Mouse (Mus musculus) heart, adult 2 months (tissue): ENCODE results near the gene Zfp617. TPM values are rescaled to one million over a fixed set of nuclear protein-coding genes. Genes with fewer than 3 reads are reported as not detected.
"Not testable (repeated sequence)": the region's sequence is repeated elsewhere in the genome, so short reads cannot be mapped to it uniquely, and the experiment has no call there.

ENCODE experiments used
- DNase-seq, 2 experiments: peaks; one replicate each; pipeline ENCODE4 v3.0.0; 2021
- H3K27ac ChIP-seq: fragments of 200-600 bp; 2 replicates; pipeline ENCODE4 v1.8.1; 2022
- H3K27me3 ChIP-seq: fragments of 200-500 bp; 2 replicates; pipeline ENCODE4 v1.6.1; 2012; ENCODE audit warnings: mild to moderate bottlenecking, low read length, inconsistent platforms, mixed read lengths; ENCODE audit not compliant: control insufficient read depth, insufficient read depth
- H3K36me3 ChIP-seq: fragments of 200-500 bp; 2 replicates; pipeline ENCODE4 v1.6.1; 2012; ENCODE audit warnings: low read length, inconsistent platforms; ENCODE audit not compliant: control insufficient read depth, insufficient read depth
- H3K4me1 ChIP-seq: fragments of 200-500 bp; 2 replicates; pipeline ENCODE4 v1.6.1; 2011; ENCODE audit warnings: low read length; ENCODE audit not compliant: control insufficient read depth, insufficient read depth
- H3K4me3 ChIP-seq: fragments of 200-600 bp; 2 replicates; pipeline ENCODE4 v1.8.1; 2022
- H3K79me2 ChIP-seq: fragments of 200-500 bp; replicated peaks from 2 replicates; pipeline ENCODE4 v1.6.1; 2012; ENCODE audit warnings: mild to moderate bottlenecking, inconsistent platforms, low read length, moderate library complexity, mixed read lengths; ENCODE audit not compliant: control insufficient read depth, insufficient read depth
- H3K9ac ChIP-seq: fragments of 200-500 bp; 2 replicates; pipeline ENCODE4 v1.6.1; 2012; ENCODE audit warnings: low read depth, mild to moderate bottlenecking, control low read depth, inconsistent platforms, low read length, mixed read lengths
- CTCF ChIP-seq: fragments of 200-600 bp; IDR thresholded peaks from 2 replicates; pipeline ENCODE4 v1.8.1; 2022; ENCODE audit warnings: antibody characterized with exemption, mild to moderate bottlenecking, moderate library complexity
- EP300 ChIP-seq: fragments of 200-500 bp; IDR thresholded peaks from 2 replicates; pipeline ENCODE4 v1.6.1; 2011; ENCODE audit warnings: low read depth, low read length, control low read depth; ENCODE audit not compliant: insufficient read depth
- POLR2A ChIP-seq: fragments of 200-500 bp; IDR thresholded peaks from 2 replicates; pipeline ENCODE4 v1.6.1; 2011; ENCODE audit warnings: mild to moderate bottlenecking, low read depth, low read length, control low read depth; ENCODE audit not compliant: insufficient read depth
- WGBS: fragments of 180-500 bp; shearing (Covaris S2); methylation state at CpG from one replicate; pipeline ENCODE4 v1.1.7; 2018; 5-methylcytosine and 5-hydroxymethylcytosine counted together
- intact Hi-C: fragments of 180-260 bp; cut with DNase I; formaldehyde crosslinking; loops from one replicate; pipeline ENCODE4 v1.15.1; 2025
- polyA plus RNA-seq: library from polyadenylated mRNA; depleted of rRNA; stranded (reverse); fragments of >200 nt; gene quantifications from 2 replicates; pipeline ENCODE4 v1.2.3, GENCODE M21; 2012
- total RNA-seq, 2 experiments: library from RNA; stranded (reverse); gene quantifications; 2 replicates each; pipeline ENCODE4 v1.2.3; 2021

Gene Zfp617
- total and polyA plus RNA-seq, 3 experiments: 4.7 to 24.4 (median 19.8) TPM

DNA sequence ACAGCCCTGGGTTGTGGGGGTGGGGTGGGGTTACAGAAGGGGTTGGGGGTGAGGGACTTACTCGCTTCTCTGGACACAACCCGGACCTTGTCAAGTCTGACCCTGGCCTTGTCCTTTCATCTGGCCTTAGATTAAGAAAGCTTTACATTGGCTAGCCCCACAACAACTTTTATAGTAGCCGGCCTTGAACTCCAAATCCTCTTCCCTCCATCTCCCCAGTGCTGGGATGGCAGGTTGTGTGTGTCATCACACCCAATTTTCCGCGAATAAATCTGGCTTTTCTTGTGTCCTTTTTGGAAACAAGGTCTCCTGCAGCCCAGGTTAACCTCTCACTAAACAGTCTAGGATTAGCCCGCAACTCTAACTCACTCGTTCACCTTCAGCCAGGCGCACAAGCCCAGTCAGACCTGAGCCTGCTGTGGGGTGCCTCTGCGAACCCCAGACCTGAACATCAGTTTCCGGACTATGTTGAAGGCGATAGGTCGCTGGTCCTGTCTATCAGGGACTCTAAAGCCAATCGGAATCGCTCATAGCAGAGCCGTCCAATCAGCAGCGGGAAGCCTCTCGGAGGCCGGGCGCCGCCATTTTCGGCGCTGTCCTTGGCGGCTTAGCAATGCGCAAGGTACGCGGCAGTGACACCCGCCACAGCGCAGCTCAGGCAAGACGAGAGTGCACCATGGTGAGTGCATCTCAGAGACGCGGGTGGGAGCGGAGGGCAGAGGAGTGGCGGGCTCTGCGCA is 42.2 kb downstream of the Zfp617 start, which contains the start of gene Zfp961:
Gene Zfp961 (plus strand): TSS at position 557 of the 740 bp plus-strand sequence.
- intact Hi-C loops: loop anchor here (1.0 to 5.0 kb wide), 3 partner anchors 28 to 63 kb away; partner anchors contain the start of genes Zfp617 and Zfp882
- 0 out of 2 replicates have a peak, but pooled peaks cover 1% of the 10 kb centered on the region for H3K4me1 ChIP-seq
- H3K9ac ChIP-seq: peak within 1 kb of the TSS; percentile 95
- peak within 1 kb of the TSS; percentile 84 for H3K27ac ChIP-seq
- TF ChIP-seq POLR2A (peak; percentile 87), CTCF (no peak), EP300 (0 out of 2 replicates have a peak, but pooled peaks have one; percentile 61)
- WGBS: 4% methylated on average over 34 of the region's 34 CpGs
- peak; percentile 98 for DNase-seq
- H3K36me3 ChIP-seq: peaks cover 2% of the 10 kb centered on the region; the same call in 1 of the 2 replicates
- H3K79me2 ChIP-seq: no peaks in the 10 kb centered on the region
- H3K4me3 ChIP-seq: peak within 1 kb of the TSS; percentile 91
- H3K27me3 ChIP-seq: no peaks in the 10 kb centered on the region

DNA sequence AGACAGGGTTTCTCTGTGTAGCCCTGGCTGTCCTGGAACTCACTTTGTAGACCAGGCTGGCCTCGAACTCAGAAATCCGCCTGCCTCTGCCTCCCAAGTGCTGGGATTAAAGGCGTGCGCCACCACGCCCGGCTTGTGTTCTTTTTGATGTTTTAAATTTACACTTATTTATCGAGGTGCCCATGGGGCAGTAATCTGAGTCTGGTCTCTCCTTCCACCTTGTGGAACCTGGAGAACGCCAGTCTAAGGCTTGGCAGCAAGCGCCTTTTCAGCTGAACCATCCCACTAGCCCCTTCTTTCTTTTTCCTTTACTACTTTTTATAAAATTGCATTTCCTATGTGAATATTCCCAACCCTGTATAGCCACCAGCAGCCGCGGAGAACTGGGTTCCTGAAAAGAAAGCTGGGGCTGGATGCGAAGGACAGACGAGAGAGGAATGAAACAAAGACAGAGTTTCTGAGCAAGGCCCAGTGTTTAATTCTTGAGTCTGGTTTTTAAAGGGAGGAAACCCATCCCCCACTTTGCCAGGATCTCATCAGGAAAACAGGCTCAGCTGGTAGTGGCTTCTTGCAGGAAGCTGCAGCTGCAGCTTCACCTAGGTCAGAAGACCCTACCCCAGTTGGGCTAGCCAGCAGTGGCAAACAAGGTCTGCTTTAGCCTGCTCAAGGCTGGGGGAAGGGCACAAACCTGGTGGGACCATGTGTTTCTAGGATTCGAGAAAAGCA is 43.2 kb downstream of the Zfp617 start:
- intact Hi-C loops: loop anchor here (1.0 to 5.0 kb wide), 3 partner anchors 29 to 64 kb away; partner anchors contain the start of genes Zfp617 and Zfp882
- H3K27me3 ChIP-seq: no peaks in the 10 kb centered on the region
- H3K4me1 ChIP-seq: 0 out of 2 replicates have a peak, but pooled peaks cover 1% of the 10 kb centered on the region
- peak; percentile 9 to 28 for DNase-seq
- H3K9ac ChIP-seq: no peak overlapping the region
- TF ChIP-seq EP300 (no peak), CTCF (no peak), POLR2A (no peak)
- peak overlapping the region; percentile 91 for H3K4me3 ChIP-seq
- H3K36me3 ChIP-seq: peaks cover 2% of the 10 kb centered on the region; the same call in 1 of the 2 replicates
- 20% methylated on average over 14 of the region's 14 CpGs for WGBS
- H3K79me2 ChIP-seq: no peaks in the 10 kb centered on the region
- H3K27ac ChIP-seq: no peak overlapping the region; the same call in 1 of the 2 replicates

DNA sequence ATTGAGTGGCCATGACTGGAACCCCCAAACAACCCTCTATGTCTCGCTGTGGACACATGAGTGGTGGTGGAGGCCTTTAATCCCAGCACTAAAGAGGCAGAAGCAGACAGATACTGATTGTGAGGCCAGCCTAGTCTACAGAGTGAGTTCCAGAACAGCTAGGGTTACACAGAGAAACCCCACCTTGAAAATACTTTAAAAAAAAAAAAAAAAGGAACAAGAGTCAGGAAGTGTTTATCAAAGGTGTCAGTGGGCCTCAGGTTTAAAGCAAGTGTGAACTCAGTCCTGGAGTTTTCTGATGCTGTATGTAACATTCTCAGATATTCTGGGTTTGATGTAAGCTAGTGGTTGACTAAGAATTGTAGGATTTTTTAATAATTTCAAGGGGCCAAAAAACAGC is 44.1 kb downstream of the Zfp617 start:
- no peak for TF ChIP-seq POLR2A
- no peak for TF ChIP-seq CTCF
- no peak for TF ChIP-seq EP300
- H3K27me3 ChIP-seq: no peaks in the 10 kb centered on the region
- no peaks in the 10 kb centered on the region for H3K79me2 ChIP-seq
- WGBS: 97% methylated on average over 1 of the region's 1 CpGs
- no peak overlapping the region for H3K27ac ChIP-seq
- H3K4me1 ChIP-seq: 0 out of 2 replicates have a peak, but pooled peaks cover 1% of the 10 kb centered on the region
- no peak for DNase-seq
- H3K9ac ChIP-seq: no peak overlapping the region
- intact Hi-C loops: loop anchor here (5.0 kb wide), 2 partner anchors 45 to 65 kb away; partner anchors contain the start of genes Zfp617 and Zfp882
- no peak overlapping the region for H3K4me3 ChIP-seq
- H3K36me3 ChIP-seq: peaks cover 2% of the 10 kb centered on the region; the same call in 1 of the 2 replicates

DNA sequence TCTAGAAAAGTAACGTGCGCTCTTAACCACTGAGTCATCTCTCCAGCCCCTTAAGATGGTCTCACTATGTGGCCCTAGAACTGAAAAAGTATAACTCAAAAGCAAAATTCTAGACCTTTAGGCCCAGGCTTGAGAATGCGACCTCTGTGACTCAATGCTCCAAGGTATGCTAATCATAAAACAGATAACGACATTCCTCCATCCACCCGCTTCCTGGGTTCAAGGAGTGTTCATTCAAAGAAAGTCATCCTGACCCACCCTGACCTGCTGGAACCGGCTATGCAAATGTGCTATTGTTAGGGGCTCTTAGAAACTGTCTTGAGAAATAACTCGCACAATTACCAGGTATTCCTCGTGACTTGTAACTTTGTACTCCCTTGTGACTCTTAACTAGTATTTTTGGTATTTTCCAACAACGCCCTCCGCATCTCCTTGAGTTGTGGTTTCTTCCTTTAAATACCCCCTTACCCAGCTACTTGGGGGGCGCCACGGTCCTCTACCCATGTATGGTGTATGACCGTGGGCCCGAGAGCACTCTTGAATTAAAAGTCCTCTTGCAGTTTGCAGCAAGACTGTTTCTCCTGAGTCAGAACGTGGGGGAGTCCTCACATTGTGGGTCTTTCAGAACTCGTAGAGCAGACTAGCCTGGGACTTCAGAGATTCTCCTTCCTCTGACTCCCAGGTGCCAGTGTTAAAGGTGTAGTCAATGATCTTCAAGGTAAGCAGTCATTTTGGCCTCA is 44.7 kb downstream of the Zfp617 start:
- H3K36me3 ChIP-seq, H3K27me3 ChIP-seq, H3K9ac ChIP-seq, H3K4me3 ChIP-seq, H3K4me1 ChIP-seq, H3K79me2 ChIP-seq, DNase-seq, H3K27ac ChIP-seq: not testable (repeated sequence)
- 94% methylated on average over 16 of the region's 16 CpGs for WGBS
- intact Hi-C loops: loop anchor here (5.0 kb wide), 2 partner anchors 46 to 66 kb away; partner anchors contain the start of genes Zfp617 and Zfp882

DNA sequence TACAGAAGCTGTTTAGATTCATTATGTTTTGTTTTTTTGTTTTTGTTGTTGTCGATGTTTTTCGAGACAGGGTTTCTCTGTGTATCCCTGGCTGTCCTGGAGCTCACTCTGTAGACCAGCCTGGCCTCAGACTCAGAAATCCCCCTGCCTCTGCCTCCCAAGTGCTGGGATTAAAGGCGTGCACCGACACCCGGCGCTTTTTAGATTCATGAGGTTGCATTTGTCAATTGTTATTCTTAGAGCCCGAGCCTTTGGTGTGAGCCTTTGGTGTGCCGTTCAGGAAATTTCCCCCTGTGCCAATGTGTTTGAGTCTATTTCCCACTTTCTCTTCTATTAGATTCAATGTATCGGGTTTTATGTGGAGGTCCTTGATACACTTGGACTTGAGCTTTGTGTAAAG is 46.2 kb downstream of the Zfp617 start:
- WGBS: 98% methylated on average over 9 of the region's 9 CpGs
- Histone ChIP-seq H3K4me1 (0 out of 2 replicates have a peak, but pooled peaks cover 1% of the 10 kb centered on the region), H3K27me3 (no peaks in the 10 kb centered on the region), H3K79me2 (no peaks in the 10 kb centered on the region; the same call in 1 of the 2 replicates), H3K4me3 (no peak overlapping the region), H3K27ac (no peak overlapping the region), H3K9ac (no peak overlapping the region), H3K36me3 (peaks cover 2% of the 10 kb centered on the region; the same call in 1 of the 2 replicates)
- intact Hi-C loops: loop anchor here (5.0 kb wide), 2 partner anchors 47 to 67 kb away; partner anchors contain the start of genes Zfp617 and Zfp882
- TF ChIP-seq EP300: no peak
- no peak for TF ChIP-seq CTCF
- no peak for TF ChIP-seq POLR2A
- DNase-seq: no peak
